Mouse (Mus musculus): Measurements from ENCODE around the gene Nudt16l1.

GRCm38 (mm10) chr16:4932429-4932828 is 6.1 kb upstream of the Nudt16l1 start:
- TF ChIP-seq CTCF (IDR thresholded peaks at IDR 0.05; ENCODE audit: extremely low read depth, insufficient read depth, insufficient read length, insufficient replicate concordance) (no peak), POLR2A (IDR thresholded peaks at IDR 0.05; ENCODE audit: low read depth, low read length) (no peak)

Data from spleen, adult 2 months (tissue).